Mouse (Mus musculus): ENCODE data around the gene Art5.

Art5 gene

GRCm38 (mm10) chr7:102109171-102109570 is at the start of gene Art5:
TSS of gene Art5 (minus strand) at chr7:102109489.
- no peak for DNase-seq (ENCODE audit: low read depth)

GRCm38 (mm10) chr7:102153691-102154090 is 44.4 kb upstream of the Art5 start:
- DNase-seq (ENCODE audit: low read depth) = no peak

- no peak for DNase-seq (ENCODE audit: low read depth)
Measured at GRCm38 (mm10) chr7:102137898-102138297, 28.6 kb upstream of the Art5 start.

- DNase-seq (ENCODE audit: low read depth) = peak; percentile 56
Measured at GRCm38 (mm10) chr7:102137464-102137863, 28.2 kb upstream of the Art5 start.

- no peak for DNase-seq (ENCODE audit: low read depth)
Measured at GRCm38 (mm10) chr7:102132395-102132794, 23.1 kb upstream of the Art5 start.

GRCm38 (mm10) chr7:102120326-102120725 is 11.0 kb upstream of the Art5 start:
- no peak for DNase-seq (ENCODE audit: low read depth)

- no peak for DNase-seq (ENCODE audit: low read depth)
Measured at GRCm38 (mm10) chr7:102117382-102117781, 8.1 kb upstream of the Art5 start.

- DNase-seq (ENCODE audit: low read depth) = no peak
Measured at GRCm38 (mm10) chr7:102116579-102117331, 7.5 kb upstream of the Art5 start, which contains the start of gene Chrna10. TSS of gene Chrna10 (minus strand) at chr7:102116828.

GRCm38 (mm10) chr7:102113151-102113729 is 4.0 kb upstream of the Art5 start:
- DNase-seq (ENCODE audit: low read depth) = no peak

- DNase-seq (ENCODE audit: low read depth) = no peak
Measured at GRCm38 (mm10) chr7:102109746-102110145, 457 bp upstream of the Art5 start.

- DNase-seq (ENCODE audit: low read depth) = no peak
Measured at GRCm38 (mm10) chr7:102108206-102108605, 1.1 kb downstream of the Art5 start.

GRCm38 (mm10) chr7:102106700-102107141 is 2.6 kb downstream of the Art5 start:
- DNase-seq (ENCODE audit: low read depth) = no peak

- DNase-seq (ENCODE audit: low read depth) = no peak
Measured at GRCm38 (mm10) chr7:102104126-102104525, 5.2 kb downstream of the Art5 start.

- peak; percentile 48 for DNase-seq (ENCODE audit: low read depth)
Measured at GRCm38 (mm10) chr7:102103555-102103954, 5.7 kb downstream of the Art5 start.

GRCm38 (mm10) chr7:102102696-102103095 is 6.6 kb downstream of the Art5 start:
- DNase-seq (ENCODE audit: low read depth) = no peak

GRCm38 (mm10) chr7:102102241-102102640 is 7.0 kb downstream of the Art5 start:
- DNase-seq (ENCODE audit: low read depth) = no peak

- no peak for DNase-seq (ENCODE audit: low read depth)
Measured at GRCm38 (mm10) chr7:102101487-102101886, 7.8 kb downstream of the Art5 start, which contains the start of gene Art1. TSS of gene Art1 (plus strand) at chr7:102101743.

GRCm38 (mm10) chr7:102100868-102101267 is 8.4 kb downstream of the Art5 start:
- no peak for DNase-seq (ENCODE audit: low read depth)

- DNase-seq (ENCODE audit: low read depth) = peak; percentile 50
Measured at GRCm38 (mm10) chr7:102099760-102100661, 9.3 kb downstream of the Art5 start.

- DNase-seq (ENCODE audit: low read depth) = no peak
Measured at GRCm38 (mm10) chr7:102087336-102087735, 22.0 kb downstream of the Art5 start.

- DNase-seq (ENCODE audit: low read depth) = no peak
Measured at GRCm38 (mm10) chr7:102084041-102084696, 25.1 kb downstream of the Art5 start.

- DNase-seq (ENCODE audit: low read depth) = no peak
Measured at GRCm38 (mm10) chr7:102082816-102083215, 26.5 kb downstream of the Art5 start, which contains the start of gene Trpc2. TSS of gene Trpc2 (plus strand) at chr7:102083116.
